Mouse (Mus musculus) thymus, postnatal 4 days (tissue): Measurements from ENCODE around the gene Lrtm2.
"Not testable (repeated sequence)": the region's sequence is repeated elsewhere in the genome, so short reads cannot be mapped to it uniquely, and the experiment has no call there.

Source experiments
- DNase-seq: peaks from one replicate; pipeline ENCODE4 v3.0.0; 2021

Gene Lrtm2

GRCm38 (mm10) chr6:119330506-119330905, at the start of gene Lrtm2:
Gene Lrtm2 (minus strand): TSS chr6:119330766.
- peak; percentile 85 for DNase-seq

GRCm38 (mm10) chr6:119378631-119379030, 48.1 kb upstream of the Lrtm2 start:
- no peak for DNase-seq

GRCm38 (mm10) chr6:119377613-119378012, 47.0 kb upstream of the Lrtm2 start:
- no peak for DNase-seq

DNA sequence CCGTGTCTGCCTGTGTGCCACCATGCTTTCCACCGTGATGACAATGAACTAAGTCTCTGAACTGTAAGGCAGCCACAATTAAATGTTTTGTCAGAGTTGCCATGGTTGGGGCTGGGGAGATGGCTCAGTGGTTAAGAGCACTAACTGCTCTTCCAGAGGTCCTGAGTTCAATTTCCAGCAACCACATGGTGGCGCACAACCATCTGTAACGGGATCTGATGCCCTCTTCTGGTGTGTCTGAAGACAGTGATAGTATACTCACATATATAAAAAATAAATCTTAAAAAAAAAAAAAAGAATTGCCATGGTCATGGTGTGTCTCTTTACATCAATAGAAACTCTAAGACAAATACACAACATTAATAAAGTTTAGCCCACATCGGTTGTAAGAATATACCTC, 44.5 kb upstream of the Lrtm2 start:
- no peak for DNase-seq

GRCm38 (mm10) chr6:119373000-119373705, 42.6 kb upstream of the Lrtm2 start:
- DNase-seq: no peak

DNA sequence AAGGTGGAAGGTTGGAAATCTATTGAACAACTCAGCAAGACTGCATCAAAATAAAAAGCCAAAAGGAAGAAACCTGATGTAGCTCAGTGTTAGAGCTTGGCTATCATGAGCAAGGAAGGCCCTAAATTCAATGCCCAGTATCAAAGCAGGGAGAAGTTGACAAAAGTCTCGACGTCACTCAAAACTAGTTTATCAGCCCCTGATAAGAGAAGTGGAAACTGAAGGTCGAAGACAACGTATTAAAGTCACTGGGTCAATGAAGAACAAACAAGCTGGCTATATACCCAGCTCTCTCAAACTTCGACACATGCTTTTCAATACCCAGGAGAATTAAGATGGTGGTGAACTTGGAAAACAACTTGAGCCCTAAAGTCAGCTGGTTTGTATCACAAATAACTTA, 41.7 kb upstream of the Lrtm2 start:
- DNase-seq: no peak

- no peak for DNase-seq
These were observed 41.1 kb upstream of the Lrtm2 start for GRCm38 (mm10) chr6:119371624-119372023.

- no peak for DNase-seq
These were observed 36.8 kb upstream of the Lrtm2 start for GRCm38 (mm10) chr6:119367382-119367781.

- DNase-seq: not testable (repeated sequence)
These were observed 36.2 kb upstream of the Lrtm2 start for GRCm38 (mm10) chr6:119366800-119367199.

DNA sequence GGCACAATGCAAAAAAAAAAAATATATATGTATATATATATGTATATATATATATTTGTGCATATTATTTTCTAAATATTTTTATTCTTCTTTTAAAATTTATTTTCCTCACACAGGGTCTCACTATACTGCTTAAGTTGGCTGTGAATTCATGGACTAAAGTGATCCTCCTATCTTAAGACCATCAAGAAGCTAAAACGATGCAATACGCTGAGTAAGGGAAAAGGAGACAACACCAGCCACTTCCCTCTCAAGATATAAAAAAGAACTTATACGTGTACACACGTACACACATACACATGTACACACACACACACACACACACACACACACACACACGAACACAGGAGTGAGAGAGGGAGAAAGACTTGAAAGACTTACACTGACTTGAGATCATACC, 33.0 kb upstream of the Lrtm2 start:
- DNase-seq: no peak

DNA sequence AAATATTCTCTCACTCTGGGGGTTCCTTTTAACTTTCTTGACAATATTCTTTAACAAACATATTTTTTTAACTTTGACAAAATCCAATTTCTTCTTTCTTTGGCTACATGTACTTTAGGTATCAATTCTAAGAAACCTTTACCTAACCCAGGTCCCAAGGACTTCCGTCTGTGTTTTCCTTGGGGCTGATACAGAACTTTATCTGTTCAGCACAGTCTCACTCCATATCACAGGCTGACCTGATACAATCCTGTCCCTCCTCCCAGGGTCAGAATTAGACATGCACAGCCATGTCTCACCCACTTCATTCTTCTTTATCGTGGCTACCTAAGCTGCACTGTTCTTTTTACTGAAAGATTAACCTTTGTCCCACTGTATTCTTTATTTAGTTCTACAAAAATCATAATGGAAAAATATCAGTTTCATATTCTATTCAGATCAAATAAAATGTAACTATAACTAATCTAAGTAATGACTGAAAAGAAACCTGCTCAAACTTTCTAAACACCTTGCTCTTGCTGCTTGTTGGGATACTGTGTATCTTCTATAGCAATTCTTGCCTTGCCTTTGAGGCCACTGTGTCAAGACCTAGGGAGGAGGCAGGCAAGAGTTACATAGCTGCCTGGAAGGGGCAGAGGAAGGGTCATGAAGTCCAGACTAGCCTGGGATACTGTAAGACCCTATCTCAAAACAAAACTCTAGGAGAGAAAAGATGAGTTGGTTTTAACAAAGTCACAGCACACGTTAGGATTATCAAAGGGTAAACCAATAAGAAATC, 30.5 kb upstream of the Lrtm2 start:
- no peak for DNase-seq

DNA sequence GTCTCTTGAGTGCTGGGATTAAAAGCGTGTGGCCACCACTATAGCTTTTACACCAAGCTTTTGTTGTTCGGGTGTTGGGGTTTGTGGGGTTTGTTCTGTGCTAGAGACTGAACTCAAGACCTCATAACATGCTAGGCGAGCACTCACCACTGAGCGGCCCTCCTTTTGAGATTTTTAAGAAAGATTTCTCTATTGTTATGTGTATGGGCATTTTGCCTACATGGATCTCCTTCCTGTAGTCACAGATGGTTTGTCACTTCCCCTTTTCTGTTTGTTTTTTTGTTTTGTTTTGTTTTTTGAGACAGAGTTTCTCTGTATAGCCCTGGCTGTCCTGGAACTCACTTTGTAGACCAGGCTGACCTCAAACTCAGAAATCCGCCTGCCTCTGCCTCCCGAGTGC, 29.7 kb upstream of the Lrtm2 start:
- DNase-seq: not testable (repeated sequence)

DNA sequence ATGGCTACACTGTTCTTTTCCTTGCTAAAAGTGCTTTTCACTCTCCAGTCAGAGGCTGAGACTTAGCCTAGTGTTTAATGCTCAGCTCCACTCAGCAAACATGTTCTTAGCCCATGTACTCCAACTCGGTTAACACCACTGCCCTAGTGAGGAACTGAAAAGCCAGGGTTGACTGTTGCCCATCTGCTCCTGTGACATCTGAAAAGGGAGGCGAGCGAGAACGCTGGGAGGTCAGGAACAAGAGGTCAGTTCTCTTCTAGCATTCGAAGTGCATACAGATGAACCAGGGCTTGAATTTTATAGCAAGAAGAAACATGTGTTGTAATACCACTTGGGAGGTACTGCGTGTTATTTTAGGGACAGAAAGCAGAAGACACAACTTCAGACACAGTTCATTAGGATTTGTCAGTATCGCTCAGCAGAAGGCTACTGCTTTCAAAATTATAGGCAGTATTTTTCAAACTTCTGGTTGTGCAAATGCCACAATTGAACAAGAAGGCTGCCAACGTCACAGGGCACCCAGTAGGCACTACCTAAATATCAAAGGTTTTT, 27.5 kb upstream of the Lrtm2 start:
- no peak for DNase-seq

DNA sequence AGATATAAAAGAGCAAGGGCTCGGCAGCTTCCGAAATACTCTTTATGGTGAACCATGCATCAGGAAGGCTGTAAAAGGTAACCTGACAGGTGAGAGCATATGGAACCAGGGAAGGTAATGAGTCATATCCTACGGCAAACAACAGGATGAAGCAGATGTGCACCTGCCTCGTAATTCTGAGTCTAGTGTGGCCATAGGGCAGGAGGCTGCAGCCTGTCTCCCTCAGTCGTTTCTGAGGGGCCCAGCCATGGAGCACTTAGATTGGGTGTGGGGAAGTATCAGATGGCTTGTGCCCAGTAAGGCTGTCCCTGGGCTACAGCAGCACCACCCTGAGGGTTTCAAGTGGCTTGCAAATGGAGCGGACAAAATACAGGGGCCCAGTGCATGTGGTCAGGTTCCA, 21.9 kb upstream of the Lrtm2 start:
- no peak for DNase-seq

DNA sequence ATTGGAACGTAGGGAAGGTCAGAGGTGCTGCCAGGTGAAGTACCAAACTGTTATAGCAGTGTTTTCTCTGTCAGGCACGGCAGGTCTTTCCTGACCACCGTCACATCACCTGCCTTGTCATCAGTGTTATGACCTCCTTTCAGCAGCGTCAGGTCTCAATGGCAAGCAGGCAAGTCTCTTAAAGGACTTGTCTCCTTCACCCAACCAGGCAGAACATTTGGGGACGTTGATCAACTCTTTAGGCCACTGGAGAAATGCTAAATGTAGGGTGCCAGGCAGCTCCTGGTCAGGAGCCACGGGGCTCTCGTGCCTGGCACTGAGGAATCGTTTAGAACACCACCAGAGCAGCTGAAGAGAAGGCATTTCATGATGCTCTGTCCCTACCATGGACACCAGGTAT, 21.1 kb upstream of the Lrtm2 start:
- DNase-seq: no peak

- DNase-seq: no peak
These were observed 20.2 kb upstream of the Lrtm2 start for GRCm38 (mm10) chr6:119350703-119351198.

GRCm38 (mm10) chr6:119348234-119348633, 17.7 kb upstream of the Lrtm2 start:
- DNase-seq: peak; percentile 93

- peak; percentile 11 for DNase-seq
These were observed 17.2 kb upstream of the Lrtm2 start for GRCm38 (mm10) chr6:119347813-119348212.

GRCm38 (mm10) chr6:119346257-119346656, 15.7 kb upstream of the Lrtm2 start:
- DNase-seq: no peak

DNA sequence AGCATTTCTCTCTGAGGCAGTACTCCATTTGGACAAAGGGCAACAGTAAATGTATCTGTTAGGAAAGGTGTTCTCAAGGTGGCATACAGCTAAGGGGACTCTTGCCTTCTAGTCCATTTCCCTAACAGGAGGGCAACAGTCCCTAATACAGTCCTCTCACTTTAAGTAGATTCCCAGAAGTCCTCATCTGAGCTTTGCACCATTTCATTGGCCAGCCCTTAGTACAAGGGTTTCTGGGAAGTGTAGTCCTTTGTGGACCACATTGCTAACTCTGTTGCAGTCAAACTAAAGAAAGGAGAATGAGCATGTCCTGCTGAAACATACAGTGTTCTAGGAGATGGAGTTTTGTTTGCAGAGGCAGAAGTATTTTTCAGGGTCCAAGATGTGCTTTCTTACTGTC, 10.8 kb upstream of the Lrtm2 start:
- DNase-seq: no peak

DNA sequence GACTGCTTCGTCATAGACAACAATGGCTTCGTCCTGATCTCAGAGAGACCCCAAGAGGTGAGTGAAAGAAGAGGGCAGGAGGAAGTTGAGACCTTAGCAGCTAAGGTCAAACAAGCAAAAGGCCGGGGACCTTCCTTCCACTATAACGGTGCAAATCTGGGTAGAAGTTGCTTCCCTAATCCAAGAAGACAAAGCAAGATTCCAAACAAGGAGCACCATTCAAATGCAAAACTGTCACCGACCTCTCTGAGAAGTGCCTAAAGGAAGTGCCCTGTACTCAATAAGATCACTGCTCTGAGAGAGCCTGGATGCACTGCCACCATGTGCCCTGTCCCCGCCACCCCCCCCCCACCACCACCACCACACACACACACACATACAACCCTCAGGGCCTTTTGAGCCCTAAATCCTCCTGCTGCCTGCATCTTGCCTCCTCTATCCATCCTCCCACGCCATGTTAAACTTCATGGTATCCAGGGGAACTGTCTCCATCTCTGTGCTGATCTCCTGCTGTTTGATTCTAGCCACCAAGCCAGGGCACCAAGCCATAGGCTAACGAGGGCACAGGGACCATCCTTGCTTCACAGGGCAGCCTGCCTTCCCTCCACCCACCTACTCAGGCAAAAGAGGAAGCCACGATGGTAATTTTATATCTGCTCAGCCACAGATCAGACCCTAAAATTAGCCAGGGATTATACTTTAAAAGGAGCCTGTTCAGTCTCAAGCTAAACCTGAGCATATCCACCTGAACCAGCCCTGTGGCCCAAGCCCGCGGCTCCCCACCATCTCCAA, 7.8 kb upstream of the Lrtm2 start:
- no peak for DNase-seq

- DNase-seq: no peak
These were observed 6.7 kb upstream of the Lrtm2 start for GRCm38 (mm10) chr6:119337287-119337686.

- peak; percentile 73 for DNase-seq
These were observed 5.6 kb upstream of the Lrtm2 start for GRCm38 (mm10) chr6:119336124-119336523.
